Mouse (Mus musculus) gonadal fat pad, adult 2 months (tissue): Measurements from ENCODE around the gene Ugt1a9. TPM values are rescaled to one million over a fixed set of nuclear protein-coding genes. Genes with fewer than 3 reads are reported as not detected.
A peak's percentile ranks its signal among the peaks of the same experiment; 100 is the strongest.
"Not testable (repeated sequence)": the region's sequence is repeated elsewhere in the genome, so short reads cannot be mapped to it uniquely, and the experiment has no call there.

Experiments
- DNase-seq: peaks from one replicate; pipeline ENCODE4 v3.0.0-alpha.2; 2012; ENCODE audit warnings: low read depth
- polyA plus RNA-seq: library from polyadenylated mRNA; depleted of rRNA; stranded (reverse); fragments of >200 nt; gene quantifications from 2 replicates; pipeline ENCODE4 v1.2.3, GENCODE M21; 2012

Ugt1a9 gene
- polyA plus RNA-seq, 1 experiment = 0.14 TPM

- DNase-seq = peak; percentile 94
Measured at GRCm38 (mm10) chr1:88220336-88220735, 149.7 kb downstream of the Ugt1a9 start.

GRCm38 (mm10) chr1:88222216-88222615 is 151.6 kb downstream of the Ugt1a9 start:
- DNase-seq = no peak

GRCm38 (mm10) chr1:88223011-88223515 is 152.5 kb downstream of the Ugt1a9 start:
- not testable (repeated sequence) for DNase-seq

- DNase-seq = no peak
Measured at GRCm38 (mm10) chr1:88223591-88223990, 153.0 kb downstream of the Ugt1a9 start.

- DNase-seq = peak; percentile 99
Measured at GRCm38 (mm10) chr1:88224029-88224776, 153.6 kb downstream of the Ugt1a9 start.

- not testable (repeated sequence) for DNase-seq
Measured at GRCm38 (mm10) chr1:88225301-88225700, 154.7 kb downstream of the Ugt1a9 start.

- DNase-seq = no peak
Measured at GRCm38 (mm10) chr1:88225741-88226140, 155.1 kb downstream of the Ugt1a9 start.

GRCm38 (mm10) chr1:88226670-88227379 is 156.2 kb downstream of the Ugt1a9 start, which contains the start of gene Mroh2a:
TSS of gene Mroh2a (plus strand) at chr1:88226986.
- DNase-seq = no peak

- DNase-seq = no peak
Measured at GRCm38 (mm10) chr1:88227482-88227881, 156.9 kb downstream of the Ugt1a9 start.

GRCm38 (mm10) chr1:88228121-88228520 is 157.5 kb downstream of the Ugt1a9 start:
- no peak for DNase-seq

GRCm38 (mm10) chr1:88229566-88229965 is 159.0 kb downstream of the Ugt1a9 start:
- DNase-seq = no peak

- DNase-seq = no peak
Measured at GRCm38 (mm10) chr1:88229986-88230385, 159.4 kb downstream of the Ugt1a9 start.

GRCm38 (mm10) chr1:88230421-88230820 is 159.8 kb downstream of the Ugt1a9 start:
- DNase-seq = no peak

GRCm38 (mm10) chr1:88230981-88231802 is 160.6 kb downstream of the Ugt1a9 start:
- no peak for DNase-seq

- DNase-seq = no peak
Measured at GRCm38 (mm10) chr1:88231803-88232499, 161.4 kb downstream of the Ugt1a9 start.

- no peak for DNase-seq
Measured at GRCm38 (mm10) chr1:88232664-88233380, 162.2 kb downstream of the Ugt1a9 start.

GRCm38 (mm10) chr1:88233421-88234247 is 163.0 kb downstream of the Ugt1a9 start:
- no peak for DNase-seq

GRCm38 (mm10) chr1:88234248-88234610 is 163.6 kb downstream of the Ugt1a9 start:
- DNase-seq = no peak

- no peak for DNase-seq
Measured at GRCm38 (mm10) chr1:88234646-88235045, 164.0 kb downstream of the Ugt1a9 start.
